Mouse (Mus musculus) cerebellum, postnatal 14 days (tissue): ENCODE measurements around the gene Apoa1.

ENCODE experiments used
- DNase-seq, 2 experiments: peaks; one replicate each; pipeline ENCODE4 v3.0.0; 2021; ENCODE audit warnings: mixed read lengths in 2 of 2

Apoa1 gene

DNA sequence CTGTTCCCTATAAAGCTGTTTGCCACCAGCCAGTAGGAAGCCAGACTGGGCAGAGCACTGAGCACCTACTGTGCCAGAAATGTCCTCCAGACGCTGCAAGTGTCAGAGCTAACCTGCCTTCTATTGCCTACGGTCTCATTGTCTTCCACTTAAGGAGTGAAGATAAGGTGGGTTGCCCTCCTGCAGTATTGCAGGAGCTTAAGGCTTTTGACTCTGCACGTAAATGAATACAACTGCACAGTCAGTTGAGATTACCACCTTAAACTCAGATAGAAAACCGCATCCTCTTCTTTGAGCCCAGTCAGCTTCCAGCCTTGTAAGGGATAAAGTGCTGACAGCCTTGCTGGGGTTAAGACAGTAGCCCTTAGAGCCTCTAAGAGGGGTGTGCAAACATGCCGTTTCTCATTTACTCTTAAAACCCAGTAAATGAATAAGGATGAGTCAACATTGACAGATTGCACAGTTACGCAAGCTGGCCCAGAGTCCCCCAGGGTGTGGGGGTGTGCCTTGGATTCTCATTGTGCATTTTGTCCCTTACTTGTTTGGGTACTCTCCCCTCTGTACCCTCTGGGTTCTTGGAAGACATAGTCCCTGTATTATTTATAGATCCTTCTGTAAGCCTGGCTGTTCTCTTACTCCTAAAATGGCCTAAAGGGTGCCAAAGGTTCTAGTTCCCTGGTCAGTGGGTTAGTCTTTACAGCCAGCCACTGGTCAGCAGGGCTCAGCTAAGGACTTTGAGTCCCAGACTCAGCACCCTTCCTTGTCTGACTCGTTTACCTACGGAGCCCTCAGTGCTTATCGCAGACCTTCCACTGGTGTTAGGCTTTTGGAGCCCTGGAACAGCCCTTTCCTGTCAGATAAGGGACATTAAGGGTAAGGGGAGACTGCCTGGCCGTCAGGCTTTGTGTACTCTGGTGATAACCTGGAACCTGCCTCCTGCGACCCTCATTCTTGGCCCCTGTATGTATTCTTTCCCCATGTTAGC lies 12.8 kb upstream of the Apoa1 start:
- DNase-seq: peak; percentile 40 to 60

GRCm38 (mm10) chr9:46216744-46217470 lies 11.5 kb upstream of the Apoa1 start:
- DNase-seq: no peak

DNA sequence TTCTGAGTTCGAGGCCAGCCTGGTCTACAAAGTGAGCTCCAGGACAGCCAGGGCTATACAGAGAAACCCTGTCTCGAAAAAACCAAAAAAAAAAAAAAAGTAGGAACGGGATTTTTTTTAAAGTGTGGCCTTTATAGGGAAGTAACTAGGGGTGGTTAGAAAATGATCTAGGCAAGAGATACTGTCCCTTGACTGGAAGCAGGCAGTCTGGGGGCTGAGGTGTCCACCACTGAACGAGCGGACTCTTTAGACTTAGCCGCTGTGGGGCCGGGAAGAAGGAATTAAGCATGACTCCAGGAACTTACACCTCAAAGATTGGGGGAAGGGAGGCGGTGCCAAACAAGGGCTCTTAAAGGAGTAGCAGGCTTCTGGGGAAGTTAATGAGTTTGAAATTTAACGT lies 10.2 kb upstream of the Apoa1 start:
- DNase-seq: no peak

DNA sequence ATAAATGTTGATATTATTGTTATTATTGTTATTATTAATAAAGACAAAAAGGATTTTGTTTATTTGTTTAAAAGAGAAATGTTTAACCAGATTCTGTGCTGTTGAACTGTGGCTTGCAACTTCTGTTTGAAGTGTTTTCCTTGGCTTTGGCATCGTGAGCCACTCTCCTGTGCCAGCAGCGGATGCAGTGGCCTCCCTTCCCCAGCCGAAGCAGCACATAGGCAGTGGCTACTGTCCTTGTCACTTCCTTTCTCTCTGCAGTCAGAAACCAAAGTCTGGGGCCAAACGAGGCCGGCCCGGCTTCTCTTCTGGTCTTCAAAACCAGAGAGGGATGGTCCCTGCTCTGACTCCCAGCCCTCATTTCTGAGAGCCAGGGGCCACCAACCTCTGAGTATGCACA lies 5.3 kb upstream of the Apoa1 start:
- DNase-seq: no peak

DNA sequence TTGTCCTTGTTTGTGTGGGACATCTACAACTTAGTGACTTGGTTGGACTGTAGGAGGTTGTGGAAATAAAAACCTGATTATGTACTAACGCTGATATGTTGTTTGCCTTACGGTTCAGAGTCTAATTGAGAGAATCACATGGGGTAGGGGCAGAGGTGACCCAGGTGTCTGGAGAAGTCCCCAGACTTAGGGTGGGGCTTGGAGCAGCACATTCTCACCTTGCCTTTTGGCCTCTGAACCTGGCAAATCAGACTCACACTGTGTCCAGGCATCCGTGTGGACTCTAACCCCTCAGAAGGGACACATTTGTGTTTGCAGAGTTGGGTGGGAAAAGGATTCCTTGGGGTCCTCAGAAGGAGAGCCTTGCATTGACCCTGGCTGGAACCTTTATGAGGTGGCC lies 4.3 kb upstream of the Apoa1 start:
- no peak for DNase-seq

- no peak for DNase-seq
Observed at GRCm38 (mm10) chr9:46224945-46225660, 3.3 kb upstream of the Apoa1 start.

DNA sequence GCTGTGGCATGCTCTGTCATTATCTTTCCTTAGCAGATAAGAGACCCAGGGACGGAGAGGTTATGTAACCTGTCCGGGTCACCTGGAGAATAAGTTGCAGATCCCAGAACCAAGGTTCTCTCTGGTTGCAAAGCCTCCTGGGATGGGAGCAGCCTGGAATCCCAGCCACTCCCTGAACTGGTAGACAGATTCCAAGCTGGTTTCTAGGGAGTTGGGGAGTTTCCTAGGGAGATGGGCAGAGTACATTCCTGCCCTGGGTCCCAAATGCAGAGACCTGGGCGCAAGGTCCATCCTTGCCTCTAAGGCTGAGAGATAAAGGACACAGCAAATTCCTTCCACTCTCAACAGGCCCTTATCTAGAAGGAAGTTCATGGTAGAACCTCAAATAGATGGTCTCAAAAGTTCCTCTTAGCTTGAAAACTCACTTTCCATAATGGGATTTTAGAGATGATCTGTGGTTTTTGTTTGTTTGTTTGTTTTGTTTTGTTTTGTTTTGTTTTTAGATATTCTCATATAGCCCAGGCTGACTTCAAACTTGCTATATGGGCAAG lies 1.2 kb upstream of the Apoa1 start:
- DNase-seq: no peak

DNA sequence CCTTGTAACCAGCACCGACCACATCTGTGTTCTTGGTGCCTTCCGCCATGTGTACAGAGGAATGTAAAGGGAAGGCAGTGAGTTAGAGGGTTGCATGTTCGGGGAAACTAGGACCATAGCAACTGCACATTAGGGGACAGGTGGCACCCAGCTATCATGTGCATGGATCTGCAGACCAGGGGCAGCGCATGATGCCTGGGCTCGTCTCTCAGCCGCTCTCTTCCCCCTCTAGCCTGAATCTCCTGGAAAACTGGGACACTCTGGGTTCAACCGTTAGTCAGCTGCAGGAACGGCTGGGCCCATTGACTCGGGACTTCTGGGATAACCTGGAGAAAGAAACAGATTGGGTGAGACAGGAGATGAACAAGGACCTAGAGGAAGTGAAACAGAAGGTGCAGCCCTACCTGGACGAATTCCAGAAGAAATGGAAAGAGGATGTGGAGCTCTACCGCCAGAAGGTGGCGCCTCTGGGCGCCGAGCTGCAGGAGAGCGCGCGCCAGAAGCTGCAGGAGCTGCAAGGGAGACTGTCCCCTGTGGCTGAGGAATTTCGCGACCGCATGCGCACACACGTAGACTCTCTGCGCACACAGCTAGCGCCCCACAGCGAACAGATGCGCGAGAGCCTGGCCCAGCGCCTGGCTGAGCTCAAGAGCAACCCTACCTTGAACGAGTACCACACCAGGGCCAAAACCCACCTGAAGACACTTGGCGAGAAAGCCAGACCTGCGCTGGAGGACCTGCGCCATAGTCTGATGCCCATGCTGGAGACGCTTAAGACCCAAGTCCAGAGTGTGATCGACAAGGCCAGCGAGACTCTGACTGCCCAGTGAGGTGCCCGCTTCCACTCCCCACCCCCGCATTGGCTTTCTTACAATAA lies 1.4 kb downstream of the Apoa1 start:
- DNase-seq: peak; percentile 89

DNA sequence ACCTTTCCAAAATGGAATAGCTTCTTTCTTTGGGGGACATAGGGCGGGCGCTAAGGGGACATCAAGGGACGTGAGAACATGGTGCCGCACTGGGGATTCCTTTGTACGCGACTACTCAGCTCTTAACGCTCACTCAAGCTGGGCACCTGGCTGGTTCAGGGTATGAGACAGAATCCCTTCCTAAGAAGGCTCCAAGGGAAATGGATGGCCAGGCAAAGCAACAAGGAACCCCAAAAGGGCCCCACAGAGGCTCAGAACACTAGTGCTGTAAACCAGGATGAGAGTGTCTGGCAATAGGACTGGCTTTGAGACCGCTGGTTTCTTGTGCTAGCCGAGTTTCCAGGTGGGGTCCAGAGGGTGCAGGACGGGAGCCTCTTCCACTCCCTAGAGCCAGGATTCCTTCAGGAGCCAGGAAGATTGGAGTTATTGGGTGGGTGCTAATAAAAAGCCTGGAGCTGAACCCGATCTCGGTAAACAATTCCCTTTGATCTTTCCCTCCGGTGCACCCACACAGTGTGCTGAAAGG lies 2.1 kb downstream of the Apoa1 start:
- DNase-seq: no peak

DNA sequence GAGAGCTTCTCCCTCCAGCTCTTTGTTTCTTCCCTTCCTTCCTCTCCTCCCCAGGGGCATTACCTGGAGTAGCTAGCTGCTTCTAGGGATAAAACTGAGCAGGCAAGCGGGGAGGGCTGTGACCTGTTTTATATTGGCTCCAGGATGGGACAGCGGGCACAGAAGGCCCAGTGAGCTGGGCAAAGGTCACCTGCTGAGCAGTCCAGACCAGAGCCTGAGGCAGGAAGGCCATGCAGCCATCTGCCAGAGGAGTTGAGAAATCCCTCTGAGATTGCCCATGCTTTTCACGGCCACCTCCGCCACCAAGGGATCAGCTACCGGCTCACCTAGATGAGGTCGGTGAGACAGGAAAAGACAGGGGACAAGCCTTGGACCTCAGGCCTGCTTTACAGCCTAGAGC lies 6.8 kb downstream of the Apoa1 start:
- DNase-seq: no peak

- DNase-seq: no peak
Observed at GRCm38 (mm10) chr9:46235596-46235648, 7.0 kb downstream of the Apoa1 start, which contains the start of gene Apoc3. Apoc3 (minus strand) TSS chr9:46235636.

GRCm38 (mm10) chr9:46235649-46236048 lies 7.3 kb downstream of the Apoa1 start:
- DNase-seq: no peak

DNA sequence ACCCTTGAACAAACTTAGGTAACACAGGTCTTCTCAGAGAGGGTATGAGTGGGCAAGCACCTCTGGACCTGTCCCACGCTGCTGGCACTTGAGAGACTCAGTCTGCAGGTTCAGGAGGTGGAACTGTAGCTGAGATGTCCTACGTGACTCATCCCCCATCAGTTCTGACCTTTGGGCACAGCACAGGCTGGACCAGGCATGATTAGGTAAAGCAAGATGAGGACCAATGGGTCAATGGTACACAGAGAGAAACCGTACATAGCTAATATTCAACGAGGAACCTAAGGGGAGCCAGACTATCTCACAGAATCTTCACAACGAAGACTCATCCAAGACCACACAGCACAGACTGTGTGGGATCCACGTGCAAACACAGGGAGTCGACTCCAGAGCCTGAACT lies 10.5 kb downstream of the Apoa1 start:
- DNase-seq: no peak

GRCm38 (mm10) chr9:46240526-46241153 lies 12.3 kb downstream of the Apoa1 start, which contains the start of gene Apoa4:
Apoa4 (plus strand) TSS chr9:46240696.
- no peak for DNase-seq

DNA sequence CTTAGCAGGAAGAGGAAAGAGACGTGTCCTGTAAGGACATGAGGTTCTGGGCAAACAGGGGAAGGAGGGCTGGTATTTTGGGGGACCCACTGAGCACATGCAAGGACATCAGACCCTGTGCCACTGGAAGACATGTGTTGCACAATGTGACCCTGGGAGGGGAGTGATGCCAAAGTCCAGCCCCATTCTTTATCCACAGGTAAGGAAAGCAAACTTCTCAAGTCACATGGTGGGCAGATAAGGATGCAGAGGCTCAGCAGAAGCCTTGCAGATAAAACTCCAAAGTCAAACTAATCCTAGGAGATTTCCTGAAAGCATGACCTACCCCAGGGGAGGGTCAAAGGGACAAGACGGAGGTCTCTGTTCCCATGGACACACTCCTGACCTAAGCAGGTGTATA lies 13.4 kb downstream of the Apoa1 start:
- no peak for DNase-seq

GRCm38 (mm10) chr9:46243122-46243521 lies 14.7 kb downstream of the Apoa1 start:
- DNase-seq: no peak

- no peak for DNase-seq
Observed at GRCm38 (mm10) chr9:46243584-46243983, 15.2 kb downstream of the Apoa1 start.

GRCm38 (mm10) chr9:46246752-46247324 lies 18.5 kb downstream of the Apoa1 start:
- peak; percentile 83 to 86 for DNase-seq

GRCm38 (mm10) chr9:46256177-46256576 lies 27.8 kb downstream of the Apoa1 start:
- no peak for DNase-seq

DNA sequence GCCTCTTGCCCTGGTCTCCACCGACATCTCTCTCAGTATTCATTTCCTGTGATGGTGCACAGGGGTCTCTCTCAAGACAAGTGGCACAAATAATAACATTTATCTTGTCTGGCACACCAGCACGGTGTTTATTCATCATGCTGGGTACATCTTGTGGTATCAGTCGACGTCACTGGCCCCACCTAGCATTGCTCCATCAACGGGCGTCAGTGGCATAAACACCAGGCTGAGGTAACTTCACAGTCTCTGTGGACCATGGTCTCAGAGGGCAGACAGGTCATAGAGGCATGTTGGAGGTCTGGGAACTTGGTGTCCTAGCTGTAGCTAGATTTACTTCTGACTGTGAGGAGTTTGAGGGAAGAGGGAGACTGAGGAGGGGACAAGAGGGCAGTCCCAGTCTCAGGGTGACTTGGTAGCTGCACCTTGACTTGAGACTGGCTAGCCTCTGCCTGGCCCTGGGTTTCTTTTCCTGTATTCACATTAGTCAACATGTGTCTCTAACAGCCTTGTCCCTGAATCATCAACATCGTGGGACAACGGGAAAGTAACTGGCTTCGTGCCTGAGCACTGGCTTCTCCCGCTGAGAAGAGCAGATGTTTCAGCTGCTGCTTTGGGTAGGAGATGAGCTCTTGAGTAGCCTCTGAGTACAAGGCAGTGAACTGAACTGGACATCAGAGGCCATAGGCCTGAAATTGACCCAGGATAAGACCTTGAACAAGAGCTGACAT lies 28.4 kb downstream of the Apoa1 start:
- no peak for DNase-seq

- no peak for DNase-seq
Observed at GRCm38 (mm10) chr9:46257546-46257945, 29.2 kb downstream of the Apoa1 start.
